Mouse (Mus musculus) adrenal gland, postnatal 36 days (tissue): Measurements from ENCODE around the gene Tysnd1. TPM values are rescaled to one million over a fixed set of nuclear protein-coding genes. Genes with fewer than 3 reads are reported as not detected.

Experiments used
- DNase-seq, 2 experiments: peaks; one replicate each; pipeline ENCODE4 v3.0.0; 2021; ENCODE audit warnings: mixed read lengths in 1 of 2
- long read RNA-seq, 2 experiments: library from polyadenylated mRNA; stranded (forward); transcript quantifications; one replicate each; pipeline ENCODE4 v2.0.0; 2021; ENCODE audit warnings: borderline sequencing depth in 2 of 2
- total RNA-seq, 2 experiments: library from RNA; stranded (reverse); gene quantifications; 2 replicates each; pipeline ENCODE4 v1.2.3; 2021

Tysnd1 gene
- 100 to 1,000 TPM in 1 of 2 experiments, 10 to 100 TPM in 1; 66.4 to 113 TPM for total RNA-seq
- long read RNA-seq, experiment 1, transcript Tysnd1-203 (4 exons, 512 nt): minor isoform, 11 of 488 reads
- long read RNA-seq, experiment 1, transcript Tysnd1-201 (4 exons, 2,286 nt): major isoform, 455 of 488 reads
- long read RNA-seq, experiment 1, partial matches to known transcripts: 6 of 488 reads
- long read RNA-seq, experiment 1, other reads (novel, unspliced or antisense): 14 of 488 reads
- long read RNA-seq, experiment 2, transcript Tysnd1-201 (4 exons, 2,286 nt): major isoform, 134 of 145 reads
- long read RNA-seq, experiment 2, partial matches to known transcripts: 6 of 145 reads
- long read RNA-seq, experiment 2, other reads (novel, unspliced or antisense): 4 of 145 reads

DNA sequence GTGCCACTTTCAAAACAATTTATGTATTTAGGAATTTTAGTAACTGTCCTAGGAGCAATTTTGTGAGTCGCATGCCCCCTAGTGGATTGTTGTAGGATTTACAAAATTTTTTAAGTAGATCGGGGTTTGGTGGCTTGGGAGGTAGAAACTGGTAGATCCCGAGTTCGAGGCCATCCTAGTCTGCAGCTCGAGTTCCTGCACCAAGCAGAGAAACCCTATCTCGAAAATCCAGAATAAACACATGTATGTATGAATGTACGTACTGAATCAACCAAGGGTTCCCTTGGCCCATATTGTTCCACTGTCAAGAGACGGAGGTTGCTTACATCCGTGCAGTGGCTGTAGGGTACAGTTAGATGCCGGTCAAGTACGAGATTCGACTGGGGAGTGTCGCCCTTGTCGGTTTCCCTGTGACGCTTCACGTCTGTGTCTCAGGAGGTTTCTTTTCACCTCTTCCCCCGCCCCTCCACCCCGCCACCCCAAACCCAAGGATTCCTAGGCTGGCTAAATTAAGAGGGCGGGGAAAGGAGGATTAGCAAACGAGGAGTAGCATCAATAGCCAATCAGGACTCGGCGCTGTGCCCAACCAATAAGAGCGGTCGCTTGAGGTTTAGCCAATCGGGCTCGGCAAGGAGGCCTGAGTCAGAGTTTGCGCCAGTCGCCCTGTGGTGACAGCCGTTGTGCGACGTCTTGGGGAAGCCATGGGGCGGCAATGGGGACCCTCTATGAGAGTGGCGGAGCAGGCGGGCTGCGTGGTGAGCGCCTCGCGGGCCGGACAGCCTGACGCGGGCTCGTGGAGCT lies at the start of gene Tysnd1:
TSS of gene Tysnd1 (plus strand) at position 645 of the 801 bp plus-strand sequence.
- peak; percentile 97 to 98 for DNase-seq

DNA sequence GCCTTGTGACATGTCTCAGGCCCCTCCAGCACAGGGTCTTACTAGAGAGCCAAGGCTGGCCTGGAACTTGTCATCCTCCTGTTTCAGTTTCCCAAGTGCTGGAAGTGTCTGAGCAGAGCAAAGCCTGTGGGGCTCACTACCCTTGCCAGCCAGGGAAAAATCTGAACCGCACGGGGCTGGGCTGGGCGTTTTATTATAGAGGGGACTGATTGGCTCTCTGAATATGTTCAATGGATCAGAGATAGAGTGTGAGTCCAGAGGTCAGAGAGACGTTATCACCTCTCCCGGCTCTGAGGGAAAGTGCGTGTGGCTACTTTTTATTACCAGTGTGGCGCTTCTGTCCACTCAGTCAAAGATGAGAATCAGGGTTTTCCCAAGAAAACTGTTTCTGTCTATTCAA lies 48.8 kb upstream of the Tysnd1 start:
- DNase-seq: no peak

DNA sequence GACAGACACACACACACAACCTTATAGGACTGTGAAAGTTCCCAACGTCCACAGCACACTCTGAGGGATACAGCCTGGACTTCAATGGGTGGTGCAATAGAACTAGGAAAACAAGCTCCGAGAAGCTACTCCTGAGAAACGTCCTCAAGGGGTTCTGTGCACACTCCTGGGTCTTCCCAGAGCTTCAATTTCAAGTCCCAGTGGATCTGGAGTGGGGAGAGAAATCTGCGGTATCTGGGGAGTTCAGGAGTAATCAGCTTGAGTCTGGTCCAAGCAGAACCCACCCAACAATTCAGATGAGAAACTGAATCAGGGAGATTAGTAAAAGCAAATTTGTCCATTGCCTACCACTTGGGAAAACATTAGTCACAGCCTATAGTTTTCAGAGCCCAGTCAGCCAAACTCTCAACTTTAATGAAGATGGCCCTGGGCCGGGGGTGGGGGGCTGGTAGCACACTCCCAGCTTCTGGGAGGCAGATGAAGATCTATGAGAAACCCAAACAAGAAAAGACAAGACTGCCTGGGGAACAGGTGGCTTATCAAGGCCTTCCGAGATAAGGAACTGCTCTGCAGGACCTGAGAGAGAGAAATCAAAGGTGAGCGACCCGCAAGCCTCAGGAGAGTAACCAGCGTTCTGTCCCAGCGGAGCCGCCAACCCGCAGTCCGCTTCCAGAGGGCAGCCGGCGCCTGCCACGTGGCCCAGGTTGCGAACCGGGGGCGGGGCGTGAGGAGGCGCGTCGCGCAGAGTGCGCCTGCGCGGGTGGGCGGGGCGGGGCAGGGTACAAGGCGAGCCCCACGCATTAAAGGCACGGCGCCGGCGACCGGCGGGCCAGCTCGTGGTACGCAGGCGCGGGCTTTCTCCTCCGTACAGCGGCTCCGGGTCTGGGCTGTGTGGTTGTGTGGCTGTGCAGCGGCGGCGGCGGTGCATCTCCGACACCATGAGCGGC lies 47.3 kb upstream of the Tysnd1 start, which contains the start of gene Ppa1:
TSS of gene Ppa1 (plus strand) at position 763 of the 947 bp plus-strand sequence.
- DNase-seq: peak; percentile 92 to 94

DNA sequence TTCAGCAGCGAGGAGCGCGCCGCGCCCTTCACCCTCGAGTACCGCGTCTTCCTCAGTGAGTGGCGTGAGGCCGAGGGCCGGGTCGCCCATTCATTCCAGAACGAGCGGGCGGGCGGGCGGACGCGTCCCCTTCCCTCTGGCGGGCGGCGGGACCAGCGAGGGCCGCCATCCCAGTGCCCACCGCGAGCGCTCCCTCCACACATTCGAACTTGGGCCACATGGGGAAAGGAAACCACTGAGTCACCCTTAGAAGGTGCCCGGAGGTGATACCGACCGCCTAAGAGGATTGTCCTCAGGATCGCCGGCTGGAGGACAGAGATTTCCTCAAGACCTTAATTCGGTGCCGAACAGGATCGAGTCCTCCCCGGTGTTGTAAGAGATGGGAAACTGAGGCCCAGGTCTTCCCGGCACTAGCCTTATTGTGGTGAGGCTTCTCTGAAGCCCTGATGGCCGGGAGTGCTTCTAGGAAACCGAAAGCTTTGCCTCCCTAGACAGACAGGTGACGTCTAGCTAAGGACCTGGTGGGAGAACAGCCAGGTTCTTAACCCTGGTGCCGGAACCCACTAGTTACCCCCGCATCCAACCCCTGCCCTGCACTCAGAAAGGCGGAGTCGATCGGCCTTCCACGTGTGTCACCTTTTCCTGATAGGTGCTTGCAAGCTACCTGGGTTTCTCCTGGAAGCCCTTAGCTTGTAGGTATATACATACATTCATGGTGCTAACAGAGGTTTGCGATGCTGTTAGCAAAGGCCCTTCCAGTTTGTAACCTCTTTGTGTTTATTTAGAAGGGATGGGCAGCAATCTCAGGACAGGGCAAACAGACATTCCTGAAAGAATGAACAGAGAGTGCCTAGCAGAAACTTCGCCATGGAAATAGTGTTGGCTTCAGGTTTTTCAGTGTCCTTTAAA lies 46.3 kb upstream of the Tysnd1 start:
- DNase-seq: no peak

DNA sequence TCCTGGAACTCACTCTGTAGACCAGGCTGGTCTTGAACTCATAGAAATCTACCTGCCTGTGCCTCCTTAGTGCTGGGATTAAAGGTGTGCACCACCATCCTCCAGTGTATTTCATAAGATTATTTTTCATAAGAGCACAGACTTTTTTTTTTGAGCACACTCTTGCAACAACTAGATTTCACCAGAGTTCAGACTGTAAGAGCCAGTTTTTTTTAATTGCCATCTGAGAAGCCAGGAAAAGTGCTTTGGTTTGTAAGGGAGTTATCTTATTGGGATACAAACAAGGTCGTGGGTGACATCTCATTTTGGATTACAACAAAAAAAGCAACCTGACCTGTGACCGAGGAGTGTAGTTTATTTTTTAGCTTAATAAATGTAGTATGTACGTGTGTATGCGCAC lies 41.2 kb upstream of the Tysnd1 start:
- DNase-seq: no peak

DNA sequence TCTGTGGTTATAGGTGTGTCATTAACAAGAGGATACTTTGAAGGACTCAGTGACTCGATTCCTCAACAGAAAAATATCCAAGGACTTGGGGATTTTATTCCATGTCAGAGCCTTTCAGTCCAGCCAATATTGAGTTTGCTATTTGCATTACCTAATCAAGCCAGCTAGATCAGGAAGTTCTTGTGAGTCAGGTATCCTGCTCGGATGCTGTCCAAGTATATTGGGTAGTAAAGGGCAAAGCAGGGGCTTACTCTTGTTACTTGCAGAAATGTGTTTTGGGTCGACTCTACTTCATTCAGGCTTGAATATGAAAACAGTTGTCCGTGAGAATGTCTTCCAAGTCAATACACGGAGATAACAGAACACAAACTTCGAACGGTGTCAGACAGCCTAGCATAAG lies 40.6 kb upstream of the Tysnd1 start:
- no peak for DNase-seq

DNA sequence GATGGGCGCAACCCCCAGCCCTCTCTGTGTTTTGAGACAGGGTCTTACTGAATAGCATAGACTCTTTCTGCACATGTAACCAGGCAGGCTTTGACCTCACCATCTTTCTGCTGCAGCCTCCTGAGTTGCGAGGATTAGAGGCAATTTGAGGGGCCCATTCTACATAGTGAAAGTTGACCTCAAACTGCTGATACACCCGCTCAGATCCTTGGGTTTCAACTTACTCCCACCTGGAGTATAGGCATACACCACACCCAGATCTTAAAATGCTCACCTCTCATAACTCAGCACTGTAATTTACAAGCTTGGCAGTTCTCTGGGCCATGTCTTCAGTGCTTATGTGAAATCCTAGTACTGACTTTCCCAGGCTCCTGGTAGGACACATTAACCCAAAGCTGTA lies 40.1 kb upstream of the Tysnd1 start:
- DNase-seq: no peak

DNA sequence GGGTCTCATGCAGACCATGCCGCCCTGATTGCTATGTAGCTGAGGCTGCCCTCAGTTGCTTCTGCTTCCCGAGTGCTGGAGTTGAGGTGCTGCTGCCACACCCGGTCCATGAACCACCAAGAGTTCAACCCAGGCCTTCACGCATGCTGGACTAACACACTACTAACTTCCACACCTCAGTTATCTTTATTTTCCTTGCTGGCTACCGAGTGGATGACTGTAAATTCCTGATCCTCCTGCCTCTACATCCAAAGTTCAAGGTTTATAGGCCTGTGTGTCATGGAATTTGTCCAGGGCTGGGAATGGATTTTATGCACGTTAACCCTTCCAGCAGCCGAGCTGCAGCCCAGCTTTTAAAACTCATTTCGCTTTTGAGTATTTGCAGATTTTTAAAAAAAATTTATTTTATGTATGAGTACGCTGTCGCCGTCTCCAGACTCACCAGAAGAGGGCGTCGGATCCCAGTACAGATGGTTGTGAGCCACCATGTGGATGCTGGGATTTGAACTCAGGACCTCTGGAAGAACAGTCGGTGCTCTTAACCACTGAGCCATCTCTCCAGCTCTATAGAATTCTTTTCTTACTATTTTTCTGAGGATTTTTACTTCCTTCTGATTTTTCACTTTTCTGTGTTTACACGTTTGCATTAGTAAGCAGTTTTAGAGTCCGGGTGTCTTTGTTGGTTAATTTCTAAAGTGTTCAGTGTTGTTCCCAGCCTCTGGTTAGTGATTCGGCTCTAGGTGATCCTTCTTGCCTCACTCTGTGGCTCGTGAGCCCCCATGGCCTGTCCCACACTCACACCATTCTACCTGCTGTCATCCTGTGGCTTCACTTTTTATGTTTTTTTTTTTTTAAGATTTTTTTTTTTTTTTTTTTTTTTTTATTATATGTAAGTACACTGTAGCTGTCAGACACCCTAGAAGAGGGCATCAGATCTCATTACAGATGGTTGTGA lies 38.1 kb upstream of the Tysnd1 start:
- no peak for DNase-seq

DNA sequence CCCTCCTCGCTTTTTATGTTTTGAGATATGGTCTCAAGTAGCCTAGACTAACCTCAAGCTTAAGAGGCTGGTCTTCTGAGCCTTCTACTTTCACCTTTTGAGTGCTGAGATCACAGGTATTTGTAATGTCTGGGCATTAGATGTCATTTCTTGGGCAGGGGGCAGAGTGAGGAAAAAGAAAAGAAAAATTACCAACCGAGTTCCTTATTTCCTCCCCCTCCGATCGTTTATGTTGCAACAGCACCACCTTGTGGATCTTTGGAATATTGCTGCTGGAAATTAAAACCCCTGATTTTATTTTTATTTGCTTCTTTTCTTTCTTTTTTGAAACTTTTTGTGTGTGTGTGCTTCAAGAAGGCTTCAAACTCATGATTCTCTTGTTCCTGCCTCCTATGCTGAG lies 37.3 kb upstream of the Tysnd1 start:
- peak in 1 of 2 experiments; percentile 15 for DNase-seq

DNA sequence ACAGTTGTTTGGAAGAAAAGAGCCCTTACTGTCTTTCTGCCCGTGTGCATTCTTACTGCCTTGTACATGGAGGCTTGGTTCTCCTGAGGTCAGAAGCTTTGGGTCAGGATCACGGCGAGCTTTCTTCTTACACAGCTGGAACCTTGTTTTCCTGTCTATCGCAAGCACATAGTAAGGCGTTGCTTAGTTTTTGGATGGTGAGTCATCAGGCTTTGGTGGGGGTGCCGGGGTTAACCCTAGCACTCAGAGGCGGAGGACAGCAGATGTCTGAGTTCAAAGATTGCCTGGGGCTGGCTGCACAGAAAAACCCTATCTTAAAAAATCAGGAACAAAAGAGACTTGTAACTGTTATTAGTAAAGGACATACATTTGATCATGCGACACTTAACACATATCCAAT lies 33.4 kb upstream of the Tysnd1 start:
- DNase-seq: peak in 1 of 2 experiments; percentile 7

DNA sequence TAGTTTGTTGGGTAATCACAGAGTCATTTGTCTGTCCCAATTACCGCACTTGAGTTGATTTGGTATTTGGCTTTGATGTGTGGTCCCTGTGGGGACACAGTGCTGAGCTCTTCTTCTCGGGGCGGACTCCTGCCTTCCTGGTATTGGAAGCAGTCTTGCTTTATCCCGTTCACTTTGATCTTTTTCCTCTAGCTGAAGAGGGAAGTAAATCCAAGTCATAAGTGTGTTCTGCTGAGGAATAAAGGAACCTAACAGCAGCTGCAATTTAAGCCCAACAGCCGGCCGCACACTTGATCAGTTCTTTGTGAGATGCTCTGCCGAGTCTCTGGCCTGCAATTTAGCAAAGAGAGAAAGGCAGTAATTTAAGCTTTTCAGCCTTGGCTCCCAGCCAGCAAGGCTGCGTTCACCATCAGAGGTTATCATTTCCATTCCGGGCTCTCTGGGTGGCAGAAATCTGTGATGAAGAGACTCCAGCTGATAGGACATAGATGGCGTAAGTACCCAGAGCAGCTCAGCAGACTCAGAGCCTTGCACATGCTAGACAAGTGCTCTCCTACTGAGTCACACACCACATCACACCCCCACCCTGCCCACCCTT lies 32.8 kb upstream of the Tysnd1 start:
- peak; percentile 50 to 62 for DNase-seq

DNA sequence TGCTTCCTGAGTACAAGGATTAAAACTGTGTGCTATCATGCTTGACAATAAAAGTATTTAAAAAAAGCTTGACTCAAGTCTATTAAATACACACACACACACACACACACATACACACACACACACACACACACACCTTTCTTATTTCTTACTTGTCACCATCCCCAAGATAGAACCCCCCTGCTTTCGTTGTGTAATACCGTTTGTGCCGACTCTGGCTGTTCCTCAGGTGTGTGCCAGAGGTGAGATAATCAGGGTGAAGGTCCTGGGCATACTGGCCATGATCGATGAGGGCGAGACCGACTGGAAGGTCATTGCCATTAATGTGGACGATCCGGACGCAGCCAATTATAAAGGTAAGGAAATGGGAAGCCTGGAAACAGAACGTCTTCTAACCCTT lies 30.2 kb upstream of the Tysnd1 start:
- no peak for DNase-seq

DNA sequence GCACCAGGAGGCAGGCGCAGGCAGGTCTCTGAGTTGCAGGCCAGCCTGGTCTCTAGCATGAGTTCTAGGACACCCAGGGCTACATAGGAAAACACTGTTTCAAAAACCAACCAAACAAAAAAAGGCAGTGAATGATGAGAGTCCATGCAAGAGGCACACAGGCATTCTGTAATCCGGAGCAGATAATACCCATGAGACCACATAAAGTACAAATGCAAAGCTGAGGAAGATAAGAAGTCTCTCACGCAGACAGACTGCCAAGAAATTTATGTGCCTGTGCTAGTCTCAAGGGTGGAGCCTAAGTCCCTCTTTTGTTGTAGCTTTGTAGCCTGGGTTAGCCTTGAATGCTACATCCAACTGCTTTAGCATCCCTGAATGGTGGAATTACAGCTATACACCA lies 29.7 kb upstream of the Tysnd1 start:
- no peak for DNase-seq

DNA sequence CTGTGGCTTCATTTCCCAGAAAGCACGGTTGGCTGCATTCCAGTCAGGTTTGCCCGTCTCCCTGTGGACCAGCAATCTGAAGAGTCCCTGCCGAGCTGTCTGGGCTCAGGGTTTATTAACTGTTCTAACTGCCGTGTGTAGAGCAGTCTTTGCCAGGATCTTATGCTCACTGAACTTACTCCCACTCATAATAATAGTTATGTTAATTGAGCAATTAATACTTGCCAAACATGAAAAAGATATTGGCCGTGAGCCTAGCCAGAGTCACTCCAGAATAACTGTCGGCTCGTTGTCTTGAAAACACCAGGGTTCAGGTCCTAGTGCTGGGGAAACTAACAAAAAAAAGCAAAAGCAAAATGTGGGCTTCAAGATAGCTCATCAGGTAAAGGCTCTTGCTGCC lies 26.0 kb upstream of the Tysnd1 start:
- DNase-seq: no peak

DNA sequence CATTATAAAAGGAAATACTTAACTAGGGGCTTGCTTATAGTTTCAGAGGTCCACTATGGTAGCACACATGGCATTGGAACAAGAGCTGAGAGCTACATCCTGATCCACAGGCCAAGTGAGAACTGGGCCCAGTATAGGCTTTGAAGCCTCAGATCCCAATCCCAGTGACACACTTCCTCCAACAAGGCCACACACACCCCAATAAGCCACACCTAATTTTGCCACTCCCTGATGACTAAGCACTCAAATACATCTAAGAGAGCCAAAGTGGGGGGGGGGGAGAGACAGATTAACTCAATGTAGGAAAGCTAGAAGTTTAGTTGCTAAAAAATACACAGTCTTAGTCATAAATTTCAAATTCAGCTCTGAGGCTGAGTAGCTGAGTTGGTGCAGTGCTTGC lies 25.4 kb upstream of the Tysnd1 start:
- no peak for DNase-seq

DNA sequence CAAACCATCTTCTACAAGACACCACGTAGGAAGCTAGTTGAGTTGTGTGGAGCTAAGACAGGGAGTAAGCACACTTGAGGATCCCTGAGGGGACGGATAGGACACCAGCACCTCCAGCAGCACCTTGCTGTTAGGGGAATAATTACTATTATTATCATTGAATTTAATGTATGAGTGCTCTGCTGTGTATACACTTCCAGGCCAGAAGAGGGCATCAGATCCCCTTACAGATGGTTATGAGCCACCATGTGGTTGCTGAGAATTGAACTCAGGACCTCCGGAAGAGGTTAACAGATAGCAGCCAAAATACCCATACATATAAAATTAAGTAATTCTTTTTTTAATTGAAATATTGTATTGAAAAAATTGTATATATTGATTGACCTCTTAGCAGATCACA lies 24.6 kb upstream of the Tysnd1 start:
- no peak for DNase-seq

DNA sequence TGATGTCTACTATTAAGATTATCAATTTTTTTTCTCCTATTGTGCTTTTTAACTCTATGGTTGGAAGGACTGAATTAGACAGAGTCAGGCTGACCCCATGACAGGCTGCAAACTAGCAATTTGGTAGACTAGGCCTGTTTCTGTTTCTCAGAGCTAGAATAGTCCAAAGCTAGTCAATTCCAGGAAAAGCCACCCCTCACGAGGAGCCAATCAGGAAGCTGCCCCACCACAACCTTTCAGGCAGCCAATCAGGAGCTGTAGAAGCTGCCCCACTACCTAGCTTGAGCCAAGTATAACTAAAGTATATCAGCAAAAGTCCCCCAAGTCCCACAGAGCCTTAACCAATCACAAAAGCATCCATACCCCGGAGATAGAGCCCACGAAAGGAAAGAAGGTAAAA lies 19.4 kb upstream of the Tysnd1 start:
- no peak for DNase-seq

DNA sequence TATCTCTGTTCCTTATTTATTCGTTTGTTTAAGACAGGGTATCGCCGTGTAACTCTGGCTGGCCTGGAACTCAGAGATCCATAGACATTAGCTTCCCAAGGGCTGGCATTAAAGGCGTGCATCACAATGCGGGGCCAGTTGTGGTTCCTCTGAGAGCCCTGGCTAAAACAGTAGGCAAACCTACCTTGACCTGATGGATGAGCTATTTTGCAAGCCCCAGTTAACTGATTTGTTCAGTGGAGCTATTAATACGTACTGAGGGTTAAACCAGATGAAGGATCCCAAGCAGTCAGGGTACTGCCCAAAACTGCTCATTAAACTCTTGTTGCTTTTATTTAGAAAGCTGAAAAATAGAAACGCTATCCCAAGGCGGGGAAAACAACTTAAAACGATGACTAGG lies 15.8 kb upstream of the Tysnd1 start:
- no peak for DNase-seq
